Mouse (Mus musculus) E14TG2a.4 (cell line): ENCODE measurements at regions not wholly inside any gene's neighbourhood (a gene's known extent, or its start where the extent isn't known, plus 50 kb on each side); places are given as distances from the start of the nearest gene placed in this dataset.

Source experiments
- H3K27me3 ChIP-seq: 2 replicates; pipeline ENCODE4 v1.6.1; 2014; ENCODE audit warnings: low read length, control low read depth; ENCODE audit not compliant: insufficient read depth
- H3K36me3 ChIP-seq: 2 replicates; pipeline ENCODE4 v1.6.1; 2014; ENCODE audit warnings: low read length, control low read depth; ENCODE audit not compliant: insufficient read depth
- H3K4me1 ChIP-seq: replicated peaks from 2 replicates; pipeline ENCODE4 v1.6.1; 2014; ENCODE audit warnings: low read depth, low read length, control low read depth
- H3K4me3 ChIP-seq: replicated peaks from 2 replicates; pipeline ENCODE4 v1.5.1; 2014; ENCODE audit warnings: mild to moderate bottlenecking, low read length
- H3K9me3 ChIP-seq: 2 replicates; pipeline ENCODE4 v1.6.1; 2014; ENCODE audit warnings: low read length, control low read depth
- CTCF ChIP-seq: conservative IDR thresholded peaks from 2 replicates; pipeline ENCODE4 v1.5.1; 2014; ENCODE audit warnings: low read length
- NANOG ChIP-seq: IDR thresholded peaks from 2 replicates; pipeline ENCODE4 v1.6.1; 2014; ENCODE audit warnings: borderline replicate concordance, low read length, mixed read lengths
- POU5F1 ChIP-seq: IDR thresholded peaks from 2 replicates; pipeline ENCODE4 v1.6.1; 2014; ENCODE audit warnings: low read length, borderline replicate concordance

GRCm38 (mm10) chr4:12277949-12278348 lies 106.1 kb upstream of the Fam92a start:
- TF ChIP-seq NANOG (no peak), POU5F1 (no peak), CTCF (no peak)

DNA sequence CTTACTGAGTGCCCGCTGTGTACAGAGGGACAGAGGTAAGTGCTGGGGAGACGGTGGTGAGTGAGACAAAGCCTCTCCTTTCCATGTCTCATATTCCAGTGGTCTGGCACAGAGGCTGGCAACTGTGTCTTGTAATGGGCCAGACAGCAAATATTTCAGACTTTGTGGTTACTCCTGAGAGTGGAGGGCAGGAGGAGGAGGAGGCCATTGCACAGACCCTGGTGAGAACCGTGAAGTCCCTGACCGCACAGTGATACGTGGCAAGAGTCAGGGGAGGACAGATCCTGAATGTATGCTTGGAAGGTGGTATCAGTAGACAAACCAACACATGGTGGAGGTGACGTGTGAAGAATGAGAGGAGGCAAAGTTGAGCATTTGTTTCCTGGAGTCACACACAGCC lies 101.6 kb upstream of the Fam92a start:
- no peaks in the 10 kb centered on the region for H3K27me3 ChIP-seq
- no peaks in the 10 kb centered on the region for H3K36me3 ChIP-seq
- peaks cover 9% of the 10 kb centered on the region for H3K9me3 ChIP-seq
- no peak overlapping the region for H3K4me3 ChIP-seq
- no peaks in the 10 kb centered on the region for H3K4me1 ChIP-seq
- TF ChIP-seq NANOG (no peak), CTCF (no peak), POU5F1 (no peak)

More at GRCm38 (mm10) chr4:12277949-12278348, 106.1 kb upstream of the Fam92a start:
- Histone ChIP-seq H3K9me3 (no peaks in the 10 kb centered on the region), H3K4me3 (no peak overlapping the region), H3K36me3 (no peaks in the 10 kb centered on the region), H3K4me1 (no peaks in the 10 kb centered on the region), H3K27me3 (no peaks in the 10 kb centered on the region)

DNA sequence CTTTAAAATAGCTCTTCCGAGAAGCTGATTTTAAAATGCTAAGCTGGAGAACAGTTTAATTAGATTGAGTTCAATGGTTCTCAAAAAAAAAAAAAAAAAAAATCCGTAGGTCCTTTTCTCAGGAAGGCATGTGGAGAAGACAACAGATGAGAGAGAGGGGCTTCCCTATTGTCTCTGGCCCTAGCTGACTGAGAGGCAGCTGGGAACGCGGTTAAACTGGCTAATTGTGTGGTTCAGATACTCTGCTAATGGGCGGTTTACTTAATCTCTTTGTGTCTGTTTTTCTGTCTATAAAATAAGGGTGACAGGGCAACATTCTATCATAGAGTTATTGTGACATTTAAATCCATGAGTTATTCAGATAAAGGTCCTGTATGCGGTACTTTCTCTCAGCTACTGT lies 101.1 kb upstream of the Fam92a start:
- no peaks in the 10 kb centered on the region for H3K27me3 ChIP-seq
- TF ChIP-seq CTCF (no peak), POU5F1 (no peak), NANOG (no peak)
- H3K4me1 ChIP-seq: no peaks in the 10 kb centered on the region
- H3K36me3 ChIP-seq: no peaks in the 10 kb centered on the region
- H3K4me3 ChIP-seq: no peak overlapping the region
- H3K9me3 ChIP-seq: peaks cover 9% of the 10 kb centered on the region

DNA sequence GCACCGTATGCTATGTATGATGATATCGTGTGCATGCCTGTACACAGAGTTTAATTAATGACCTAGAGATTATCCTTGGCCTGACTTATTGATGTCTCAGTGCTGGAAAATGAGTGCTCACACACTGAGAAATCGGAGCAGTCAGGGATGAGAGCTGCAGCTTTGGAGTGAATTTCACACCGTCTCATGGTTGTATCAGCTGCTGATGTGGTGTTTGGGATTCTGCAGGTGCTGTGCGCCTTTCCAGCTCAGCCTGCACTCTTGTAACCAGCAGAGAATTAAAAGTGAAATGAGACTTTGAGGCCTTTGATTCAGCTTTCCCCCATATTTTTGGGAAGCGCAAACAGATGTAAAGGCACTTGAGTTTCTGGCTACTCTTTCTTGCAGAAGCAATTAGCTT lies 100.6 kb upstream of the Fam92a start:
- Histone ChIP-seq H3K4me3 (no peak overlapping the region), H3K36me3 (no peaks in the 10 kb centered on the region), H3K27me3 (no peaks in the 10 kb centered on the region), H3K4me1 (no peaks in the 10 kb centered on the region), H3K9me3 (peaks cover 9% of the 10 kb centered on the region)
- TF ChIP-seq CTCF (no peak), NANOG (no peak), POU5F1 (no peak)

DNA sequence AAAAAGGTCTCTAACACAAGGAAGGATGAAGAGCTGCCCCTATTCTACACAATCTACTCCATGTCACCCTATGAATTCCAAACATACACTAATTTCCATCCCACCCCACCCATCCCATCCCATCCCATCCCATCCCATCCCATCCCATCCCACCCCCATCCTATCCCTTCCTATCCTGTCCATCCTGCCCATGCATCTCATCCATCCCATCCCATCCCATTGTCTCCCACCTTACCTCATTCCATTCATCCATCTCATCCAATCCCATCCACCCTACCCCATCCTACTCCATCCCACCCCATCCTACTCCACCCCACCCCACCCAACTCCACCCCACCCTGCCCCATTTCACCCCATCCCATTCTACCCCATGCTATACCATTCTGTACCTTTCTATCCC lies 91.9 kb upstream of the Fam92a start:
- no peaks in the 10 kb centered on the region; the same call in 1 of the 2 replicates for H3K27me3 ChIP-seq
- no peaks in the 10 kb centered on the region for H3K36me3 ChIP-seq
- H3K4me3 ChIP-seq: no peak overlapping the region
- peaks cover 6% of the 10 kb centered on the region; the same call in 1 of the 2 replicates for H3K9me3 ChIP-seq
- TF ChIP-seq CTCF (no peak), NANOG (no peak), POU5F1 (no peak)
- H3K4me1 ChIP-seq: no peaks in the 10 kb centered on the region

DNA sequence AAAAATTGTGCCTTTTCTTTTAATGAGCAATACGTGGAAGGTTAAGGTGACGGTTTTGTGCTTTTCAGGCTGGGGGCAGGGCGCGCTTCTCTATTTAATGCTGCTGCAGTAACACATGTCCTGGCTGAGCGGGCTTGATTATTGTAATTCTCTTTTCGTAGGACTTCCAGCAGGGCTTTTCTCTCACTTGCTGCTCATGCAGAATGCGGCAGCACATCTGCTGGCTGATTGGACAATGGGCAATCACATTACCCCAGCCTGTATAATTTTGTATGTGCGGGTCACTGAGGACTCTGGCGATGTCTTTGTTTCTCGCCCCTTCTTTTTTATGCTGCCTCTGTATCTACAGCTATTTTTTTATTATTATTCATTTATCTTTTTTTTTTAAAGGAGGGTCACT lies 91.4 kb upstream of the Fam92a start:
- no peak overlapping the region for H3K4me3 ChIP-seq

DNA sequence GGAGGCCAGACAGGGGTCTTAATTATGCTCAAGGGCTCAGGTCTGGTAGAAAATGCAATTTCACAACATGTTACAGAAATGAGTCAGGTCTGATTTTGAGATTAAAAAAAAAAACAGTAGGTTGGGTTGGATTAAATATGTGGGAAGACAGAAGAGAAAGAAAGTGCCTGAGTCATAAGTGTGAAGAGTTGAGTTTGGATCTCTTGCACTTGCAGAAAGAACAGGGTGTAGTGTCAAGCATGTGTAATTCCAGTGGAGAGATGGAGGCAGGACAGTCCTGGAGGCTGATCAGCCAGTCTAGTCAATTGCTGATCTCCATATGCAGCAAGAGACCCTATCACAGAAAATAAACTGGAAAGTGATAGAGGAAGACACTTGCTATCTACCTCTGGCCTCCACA lies 76.2 kb upstream of the Fam92a start:
- TF ChIP-seq POU5F1 (no peak), CTCF (no peak), NANOG (no peak)
- Histone ChIP-seq H3K4me1 (no peaks in the 10 kb centered on the region), H3K9me3 (peaks cover 5% of the 10 kb centered on the region; the same call in 1 of the 2 replicates), H3K4me3 (no peak overlapping the region), H3K27me3 (0 out of 2 replicates have a peak, but pooled peaks cover 5% of the 10 kb centered on the region), H3K36me3 (no peaks in the 10 kb centered on the region)

More for the DNA sequence above, 91.4 kb upstream of the Fam92a start:
- Histone ChIP-seq H3K9me3 (peaks cover 6% of the 10 kb centered on the region; the same call in 1 of the 2 replicates), H3K36me3 (no peaks in the 10 kb centered on the region), H3K27me3 (no peaks in the 10 kb centered on the region; the same call in 1 of the 2 replicates), H3K4me1 (no peaks in the 10 kb centered on the region)
- TF ChIP-seq NANOG (no peak), CTCF (no peak), POU5F1 (no peak)

- H3K9me3 ChIP-seq: no peaks in the 10 kb centered on the region
- peaks cover 9% of the 10 kb centered on the region for H3K27me3 ChIP-seq
- no peaks in the 10 kb centered on the region for H3K36me3 ChIP-seq
- no peak for TF ChIP-seq POU5F1
- TF ChIP-seq NANOG: no peak
- no peak for TF ChIP-seq CTCF
- no peak overlapping the region for H3K4me3 ChIP-seq
- no peaks in the 10 kb centered on the region for H3K4me1 ChIP-seq
These were observed 74.8 kb upstream of the Fam92a start for GRCm38 (mm10) chr4:12246595-12246994.

- no peaks in the 10 kb centered on the region for H3K36me3 ChIP-seq
- TF ChIP-seq CTCF (peak; percentile 91), POU5F1 (no peak)
- H3K4me3 ChIP-seq: no peak overlapping the region
- H3K4me1 ChIP-seq: no peaks in the 10 kb centered on the region
- H3K9me3 ChIP-seq: no peaks in the 10 kb centered on the region
- peaks cover 18% of the 10 kb centered on the region for H3K27me3 ChIP-seq
These were observed 69.2 kb upstream of the Fam92a start for GRCm38 (mm10) chr4:12240941-12241571.
